Mouse (Mus musculus) ES-E14 (cell line): ENCODE results near the gene Gatad2b. TPM values are rescaled to one million over a fixed set of nuclear protein-coding genes. Genes with fewer than 3 reads are reported as not detected.
"Not testable (repeated sequence)": the region's sequence is repeated elsewhere in the genome, so short reads cannot be mapped to it uniquely, and the experiment has no call there.

Experiments used
- DNase-seq: peaks from one replicate; pipeline ENCODE4 v3.0.0-alpha.2; 2013; ENCODE audit warnings: low read depth, low spot score
- H3K27ac ChIP-seq: 2 replicates; pipeline ENCODE4 v1.5.1; 2012; ENCODE audit warnings: low read depth, mild to moderate bottlenecking, low read length, moderate library complexity, mixed read lengths; ENCODE audit not compliant: poor library complexity, insufficient read depth, severe bottlenecking
- H3K36me3 ChIP-seq: 2 replicates; pipeline ENCODE4 v1.6.1; 2012; ENCODE audit warnings: mild to moderate bottlenecking, low read length, moderate library complexity, mixed read lengths; ENCODE audit not compliant: control insufficient read depth, poor library complexity, insufficient read depth, severe bottlenecking
- H3K4me1 ChIP-seq, 2 experiments: fragments of 150-350 bp in 1 of 2; sonication (generic) in 1 of 2; 2 replicates each; pipeline ENCODE4 v1.6.1; 2012; ENCODE audit warnings: low read length in 2 of 2, mild to moderate bottlenecking in 1 of 2, mixed read lengths in 1 of 2; ENCODE audit not compliant: control insufficient read depth in 2 of 2, insufficient read depth in 2 of 2, poor library complexity in 1 of 2
- H3K4me3 ChIP-seq, 2 experiments: fragments of 150-350 bp in 1 of 2; sonication (generic) in 1 of 2; 2 replicates each; pipeline ENCODE4 v1.5.1; 2012; ENCODE audit warnings: low read length in 2 of 2, low read depth in 1 of 2, mild to moderate bottlenecking in 1 of 2, mixed read lengths in 1 of 2; ENCODE audit not compliant: insufficient read depth in 1 of 2, poor library complexity in 1 of 2, severe bottlenecking in 1 of 2
- H3K9ac ChIP-seq: 2 replicates; pipeline ENCODE4 v1.6.1; 2012; ENCODE audit warnings: low read depth, mild to moderate bottlenecking, low read length, mixed read lengths; ENCODE audit not compliant: poor library complexity, insufficient read depth, severe bottlenecking
- H3K9me3 ChIP-seq: fragments of 150-350 bp; sonication (generic); 2 replicates; pipeline ENCODE4 v1.6.1; 2012; ENCODE audit warnings: low read depth, mild to moderate bottlenecking, low read length; ENCODE audit not compliant: control insufficient read depth, insufficient read depth
- CHD2 ChIP-seq: IDR thresholded peaks from 2 replicates; pipeline ENCODE4 v1.6.1; 2014; ENCODE audit warnings: mild to moderate bottlenecking, low read depth, low read length, inconsistent platforms
- HCFC1 ChIP-seq: IDR thresholded peaks from 2 replicates; pipeline ENCODE4 v1.6.1; 2012; ENCODE audit warnings: low read length, inconsistent platforms, borderline replicate concordance; ENCODE audit not compliant: insufficient read depth
- MAFK ChIP-seq: IDR thresholded peaks from 2 replicates; pipeline ENCODE4 v1.6.1; 2014; ENCODE audit warnings: mild to moderate bottlenecking, low read depth, low read length, inconsistent platforms; ENCODE audit not compliant: insufficient read depth
- ZC3H11A ChIP-seq: IDR thresholded peaks from 2 replicates; pipeline ENCODE4 v1.6.1; 2012; ENCODE audit warnings: low read depth, mild to moderate bottlenecking, inconsistent platforms, low read length, borderline replicate concordance
- ZNF384 ChIP-seq: IDR thresholded peaks from 2 replicates; pipeline ENCODE4 v1.6.1; 2012; ENCODE audit warnings: low read depth, low read length, inconsistent platforms
- in situ Hi-C, 2 experiments: fragments of 600-800 bp; cut with MboI; formaldehyde crosslinking; loops; one replicate each; pipeline ENCODE4 v1.15.1; 2025; ENCODE audit warnings: low sequenced_read_pairs in 2 of 2, inconsistent platforms in 1 of 2; ENCODE audit not compliant: unreplicated experiment in 2 of 2
- total RNA-seq: library from RNA; depleted of rRNA; stranded (reverse); fragments of 300-350 nt; gene quantifications from 2 replicates; pipeline ENCODE4 v1.2.3, GENCODE M21; 2012

Gene Gatad2b
- total RNA-seq, 1 experiment, result 20.9 TPM

- Histone ChIP-seq H3K36me3 (no peaks in the 10 kb centered on the region), H3K9me3 (no peaks in the 10 kb centered on the region), H3K9ac (no peak overlapping the region), H3K4me1 (peaks cover 2 to 3% of the 10 kb centered on the region in 2 experiments; a peak in 2 of 4 replicates), H3K4me3 (no peak overlapping the region), H3K27ac (no peak overlapping the region)
- no peak for DNase-seq
- in situ Hi-C loops, result no loop called here
- TF ChIP-seq ZNF384 (no peak), MAFK (no peak), HCFC1 (no peak)
These were observed 42.5 kb downstream of the Gatad2b start for GRCm38 (mm10) chr3:90335517-90335916.

DNA sequence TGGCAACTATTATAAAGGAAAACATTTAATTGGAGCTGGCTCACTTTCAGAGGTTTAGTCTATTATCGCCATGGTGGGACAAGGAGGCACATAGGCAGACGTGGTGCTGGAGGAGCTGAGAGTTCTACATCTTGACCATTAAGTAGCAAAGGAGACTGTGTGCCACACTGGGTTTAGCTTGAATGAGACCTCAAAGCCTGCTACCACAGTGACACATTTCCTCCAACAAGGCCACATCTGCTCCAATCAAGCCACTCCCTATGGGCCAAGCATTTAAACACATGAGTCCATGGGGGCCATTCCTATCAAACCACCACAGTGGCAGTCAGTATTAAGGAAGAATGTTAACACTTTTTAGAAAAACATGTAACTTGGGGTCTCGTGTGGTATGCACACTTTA is 45.2 kb downstream of the Gatad2b start:
- no peak overlapping the region for H3K4me3 ChIP-seq
- no peaks in the 10 kb centered on the region for H3K9me3 ChIP-seq
- H3K9ac ChIP-seq, result no peak overlapping the region
- in situ Hi-C loops, result no loop called here
- H3K4me1 ChIP-seq, result peaks cover 2 to 3% of the 10 kb centered on the region in 2 experiments; a peak in 2 of 4 replicates
- no peak for DNase-seq
- peaks cover 2% of the 10 kb centered on the region; the same call in 1 of the 2 replicates for H3K36me3 ChIP-seq
- H3K27ac ChIP-seq, result no peak overlapping the region
- no peak for TF ChIP-seq ZNF384
- no peak for TF ChIP-seq ZC3H11A
- TF ChIP-seq HCFC1, result no peak
- TF ChIP-seq CHD2, result no peak
- TF ChIP-seq MAFK, result no peak

DNA sequence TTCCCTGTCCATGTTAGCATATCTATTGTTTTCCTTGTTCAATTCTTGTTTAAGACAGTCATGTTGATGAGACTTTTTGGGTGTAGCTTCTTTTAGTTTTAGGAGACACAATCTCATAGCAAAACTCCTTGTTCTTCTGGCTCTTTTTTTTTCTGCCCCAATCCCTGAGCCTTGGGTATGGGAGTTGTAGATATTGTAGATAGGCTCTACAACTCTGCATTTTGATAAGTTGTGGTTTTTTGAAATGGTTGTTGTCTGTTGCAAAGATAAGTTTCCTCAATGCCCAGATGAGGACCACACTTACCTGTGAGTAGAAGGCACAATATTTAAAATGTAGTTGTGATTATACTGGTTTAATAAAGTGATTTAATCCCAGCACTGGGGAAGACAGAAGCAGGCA is 47.2 kb downstream of the Gatad2b start:
- Histone ChIP-seq H3K27ac (no peak overlapping the region), H3K36me3 (peaks cover 2% of the 10 kb centered on the region; the same call in 1 of the 2 replicates), H3K4me3 (no peak overlapping the region), H3K4me1 (peaks cover 2 to 3% of the 10 kb centered on the region in 2 experiments; a peak in 2 of 4 replicates), H3K9ac (no peak overlapping the region), H3K9me3 (no peaks in the 10 kb centered on the region)
- TF ChIP-seq MAFK (no peak), ZC3H11A (no peak), CHD2 (no peak)
- in situ Hi-C loops, result no loop called here
- no peak for DNase-seq

DNA sequence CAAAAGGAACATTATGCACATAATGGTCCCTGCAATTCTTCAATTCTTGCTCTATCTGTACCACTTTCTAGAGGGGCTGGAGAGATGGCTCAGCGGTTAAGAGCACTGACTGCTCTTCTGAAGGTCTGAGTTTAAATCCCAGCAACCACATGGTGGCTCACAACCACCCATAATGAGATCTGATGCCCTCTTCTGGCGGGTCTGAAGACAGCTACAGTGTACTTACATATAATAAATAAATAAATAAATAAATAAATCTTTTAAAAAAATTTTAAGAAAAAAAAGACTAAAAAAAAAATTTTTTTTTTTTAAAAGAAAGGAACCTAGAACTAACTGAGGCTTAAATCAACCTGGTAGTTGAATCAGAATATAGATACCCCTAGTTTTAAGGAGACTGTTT is 49.9 kb downstream of the Gatad2b start:
- in situ Hi-C loops, H3K36me3 ChIP-seq, H3K9ac ChIP-seq, H3K9me3 ChIP-seq, DNase-seq, H3K27ac ChIP-seq, H3K4me3 ChIP-seq, H3K4me1 ChIP-seq: not testable (repeated sequence)

GRCm38 (mm10) chr3:90347847-90348246 is 54.9 kb downstream of the Gatad2b start:
- in situ Hi-C loops, result no loop called here
- no peak overlapping the region for H3K27ac ChIP-seq
- TF ChIP-seq ZC3H11A (no peak), MAFK (no peak), CHD2 (no peak), ZNF384 (no peak), HCFC1 (no peak)
- H3K4me1 ChIP-seq, result no peaks in the 10 kb centered on the region
- no peak overlapping the region for H3K9ac ChIP-seq
- H3K4me3 ChIP-seq, result no peak overlapping the region
- peaks cover 22% of the 10 kb centered on the region for H3K36me3 ChIP-seq
- no peak for DNase-seq
- H3K9me3 ChIP-seq, result no peaks in the 10 kb centered on the region
